Mouse (Mus musculus): ENCODE data around the gene Nanog.
A peak's percentile ranks its signal among the peaks of the same experiment; 100 is the strongest.

GRCm38 (mm10) chr6:122743353-122743752, 36.1 kb downstream of the Nanog start:
- peak; percentile 18; the same call in 1 of the 2 replicates for TF ChIP-seq CTCF (IDR thresholded peaks at IDR 0.05)
- no peak for TF ChIP-seq EP300 (IDR thresholded peaks at IDR 0.05)

Measured in lung, postnatal 0 days (tissue).